Mouse (Mus musculus): ENCODE measurements at regions not wholly inside any gene's neighbourhood (a gene's known extent, or its start where the extent isn't known, plus 50 kb on each side); places are given as distances from the start of the nearest gene placed in this dataset.
"Not testable (repeated sequence)": the region's sequence is repeated elsewhere in the genome, so short reads cannot be mapped to it uniquely, and the experiment has no call there.

GRCm38 (mm10) chr3:9100761-9101160, 509.1 kb downstream of the Zfp704 start:
- ATAC-seq (ENCODE audit: low FRiP score): no peak
- H3K4me2 ChIP-seq (replicated peaks; ENCODE audit: low read depth, low read length): no peak overlapping the region
- 85% methylated on average over 8 of the region's 8 CpGs for WGBS

GRCm38 (mm10) chr3:9098441-9098840, 511.4 kb downstream of the Zfp704 start:
- DNase-seq (ENCODE audit: low spot score) (no peak), ATAC-seq (ENCODE audit: low FRiP score) (no peak)
- Histone ChIP-seq H3K9me3 (ENCODE audit: control insufficient read depth, low read length) (no peaks in the 10 kb centered on the region), H3K9ac (ENCODE audit: low read depth, low read length) (no peak overlapping the region), H3K4me3 (ENCODE audit: low read depth, low read length) (no peak overlapping the region), H3K36me3 (ENCODE audit: control insufficient read depth, insufficient read depth, low read length) (no peaks in the 10 kb centered on the region), H3K4me2 (replicated peaks; ENCODE audit: low read depth, low read length) (no peak overlapping the region), H3K27ac (ENCODE audit: low read depth, low read length) (no peak overlapping the region), H3K4me1 (replicated peaks; ENCODE audit: control insufficient read depth, insufficient read depth, low read length) (no peaks in the 10 kb centered on the region), H3K27me3 (ENCODE audit: control insufficient read depth, insufficient read depth, low read length) (no peaks in the 10 kb centered on the region)
- 83% methylated on average over 10 of the region's 10 CpGs for WGBS

More at GRCm38 (mm10) chr3:9100761-9101160, 509.1 kb downstream of the Zfp704 start:
- Histone ChIP-seq H3K4me1 (replicated peaks; ENCODE audit: control insufficient read depth, insufficient read depth, low read length) (no peaks in the 10 kb centered on the region), H3K9me3 (ENCODE audit: control insufficient read depth, low read length) (no peaks in the 10 kb centered on the region), H3K36me3 (ENCODE audit: control insufficient read depth, insufficient read depth, low read length) (no peaks in the 10 kb centered on the region), H3K9ac (ENCODE audit: low read depth, low read length) (no peak overlapping the region), H3K27ac (ENCODE audit: low read depth, low read length) (no peak overlapping the region), H3K4me3 (ENCODE audit: low read depth, low read length) (no peak overlapping the region), H3K27me3 (ENCODE audit: control insufficient read depth, insufficient read depth, low read length) (no peaks in the 10 kb centered on the region)
- DNase-seq (ENCODE audit: low spot score): no peak

DNA sequence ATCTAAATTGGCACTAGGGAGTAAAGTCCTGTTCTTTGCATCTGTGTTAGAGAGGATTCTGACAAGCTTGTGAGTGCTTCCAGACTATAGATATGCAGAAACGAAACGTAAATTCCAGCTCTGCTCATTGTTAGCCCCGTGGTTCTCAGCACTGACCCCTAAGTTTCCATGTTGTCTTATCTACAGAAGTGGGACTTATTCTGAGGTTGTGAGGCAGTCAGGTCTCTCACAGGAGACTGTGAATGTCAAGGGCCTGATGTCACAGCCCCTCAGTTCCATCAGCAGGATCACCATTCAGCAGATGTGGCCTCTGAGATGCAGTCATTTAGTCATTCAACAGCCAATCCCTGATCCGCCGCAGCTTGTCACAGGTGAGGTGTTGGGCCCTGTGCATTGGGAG, 525.8 kb downstream of the Zfp704 start:
- Histone ChIP-seq H3K4me2 (replicated peaks; ENCODE audit: low read depth, low read length) (no peak overlapping the region), H3K4me1 (replicated peaks; ENCODE audit: control insufficient read depth, insufficient read depth, low read length) (no peaks in the 10 kb centered on the region), H3K36me3 (ENCODE audit: control insufficient read depth, insufficient read depth, low read length) (no peaks in the 10 kb centered on the region), H3K27me3 (ENCODE audit: control insufficient read depth, insufficient read depth, low read length) (no peaks in the 10 kb centered on the region), H3K9ac (ENCODE audit: low read depth, low read length) (no peak overlapping the region), H3K27ac (ENCODE audit: low read depth, low read length) (no peak overlapping the region), H3K4me3 (ENCODE audit: low read depth, low read length) (no peak overlapping the region), H3K9me3 (ENCODE audit: control insufficient read depth, low read length) (no peaks in the 10 kb centered on the region)
- DNase-seq (ENCODE audit: low spot score) (no peak), ATAC-seq (ENCODE audit: low FRiP score) (no peak)
- 87% methylated on average over 5 of the region's 5 CpGs for WGBS

DNA sequence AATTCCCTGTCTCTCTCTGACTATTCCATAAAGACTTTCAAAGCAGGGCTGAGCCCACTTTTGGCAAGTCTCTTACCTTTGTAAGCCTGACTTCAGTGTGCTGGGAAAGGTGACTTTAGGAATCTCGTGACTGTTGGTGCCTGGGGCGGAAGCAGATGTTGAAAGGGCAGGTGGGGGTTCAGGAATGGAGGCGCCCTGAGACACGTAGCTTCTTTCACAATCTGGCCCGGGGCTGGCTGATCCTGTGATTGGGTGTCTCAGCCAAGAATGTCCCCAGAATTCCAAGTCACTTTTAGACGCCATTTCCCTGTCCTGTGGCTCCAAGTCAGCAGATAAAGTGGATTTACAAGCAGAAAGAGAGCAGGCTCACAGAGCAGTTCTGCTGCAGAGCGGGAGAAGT, 527.8 kb downstream of the Zfp704 start:
- Histone ChIP-seq H3K27me3 (ENCODE audit: control insufficient read depth, insufficient read depth, low read length) (no peaks in the 10 kb centered on the region), H3K4me1 (replicated peaks; ENCODE audit: control insufficient read depth, insufficient read depth, low read length) (no peaks in the 10 kb centered on the region), H3K9ac (ENCODE audit: low read depth, low read length) (no peak overlapping the region), H3K36me3 (ENCODE audit: control insufficient read depth, insufficient read depth, low read length) (no peaks in the 10 kb centered on the region), H3K27ac (ENCODE audit: low read depth, low read length) (no peak overlapping the region), H3K9me3 (ENCODE audit: control insufficient read depth, low read length) (no peaks in the 10 kb centered on the region), H3K4me3 (ENCODE audit: low read depth, low read length) (no peak overlapping the region), H3K4me2 (replicated peaks; ENCODE audit: low read depth, low read length) (no peak overlapping the region)
- DNase-seq (ENCODE audit: low spot score) (no peak), ATAC-seq (ENCODE audit: low FRiP score) (no peak)
- WGBS: 78% methylated on average over 7 of the region's 7 CpGs

- WGBS: 87% methylated on average over 2 of the region's 2 CpGs
- H3K9me3 ChIP-seq (ENCODE audit: control insufficient read depth, low read length): no peaks in the 10 kb centered on the region
- no peak overlapping the region for H3K4me2 ChIP-seq (replicated peaks; ENCODE audit: low read depth, low read length)
- H3K9ac ChIP-seq (ENCODE audit: low read depth, low read length): no peak overlapping the region
- H3K4me3 ChIP-seq (ENCODE audit: low read depth, low read length): no peak overlapping the region
- no peak overlapping the region for H3K27ac ChIP-seq (ENCODE audit: low read depth, low read length)
- DNase-seq (ENCODE audit: low spot score): no peak
- no peaks in the 10 kb centered on the region for H3K4me1 ChIP-seq (replicated peaks; ENCODE audit: control insufficient read depth, insufficient read depth, low read length)
- no peaks in the 10 kb centered on the region for H3K27me3 ChIP-seq (ENCODE audit: control insufficient read depth, insufficient read depth, low read length)
- no peaks in the 10 kb centered on the region for H3K36me3 ChIP-seq (ENCODE audit: control insufficient read depth, insufficient read depth, low read length)
- no peak for ATAC-seq (ENCODE audit: low FRiP score)
These were observed 531.7 kb downstream of the Zfp704 start for GRCm38 (mm10) chr3:9078201-9078600.

- 30% methylated on average over 3 of the region's 3 CpGs for whole genome bisulfite sequencing
- Histone ChIP-seq H3K9me3 (ENCODE audit: control insufficient read depth, low read length) (no peaks in the 10 kb centered on the region), H3K36me3 (ENCODE audit: control insufficient read depth, insufficient read depth, low read length) (no peaks in the 10 kb centered on the region), H3K9ac (ENCODE audit: low read depth, low read length) (no peak overlapping the region), H3K27me3 (ENCODE audit: control insufficient read depth, insufficient read depth, low read length) (no peaks in the 10 kb centered on the region), H3K4me1 (replicated peaks; ENCODE audit: control insufficient read depth, insufficient read depth, low read length) (no peaks in the 10 kb centered on the region), H3K4me2 (replicated peaks; ENCODE audit: low read depth, low read length) (no peak overlapping the region), H3K4me3 (ENCODE audit: low read depth, low read length) (no peak overlapping the region), H3K27ac (ENCODE audit: low read depth, low read length) (no peak overlapping the region)
- DNase-seq (ENCODE audit: low spot score) (peak; percentile 67), ATAC-seq (ENCODE audit: low FRiP score) (no peak)
These were observed 533.2 kb downstream of the Zfp704 start for GRCm38 (mm10) chr3:9076696-9077095.

DNA sequence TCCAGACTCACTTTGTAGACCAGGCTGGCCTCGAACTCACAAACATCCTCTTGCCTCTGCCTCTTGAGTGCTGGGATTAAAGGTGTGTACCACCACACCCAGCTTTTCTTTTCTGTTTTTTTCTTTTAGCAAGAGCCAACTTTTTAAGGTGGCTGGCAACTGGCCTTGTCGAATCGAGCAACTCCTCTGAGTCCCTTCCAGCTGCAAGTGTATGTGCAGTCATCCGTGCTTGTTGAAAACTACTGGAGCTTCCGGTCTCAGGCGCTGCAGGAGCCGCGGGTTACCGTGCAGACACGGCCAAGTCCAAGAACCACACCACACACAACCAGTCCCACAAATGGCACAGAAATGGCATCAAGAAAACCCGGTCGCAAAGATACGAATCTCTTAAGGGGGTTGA, 537.4 kb downstream of the Zfp704 start:
- H3K4me3 ChIP-seq (ENCODE audit: low read depth, low read length); H3K4me1 ChIP-seq (replicated peaks; ENCODE audit: control insufficient read depth, insufficient read depth, low read length); H3K36me3 ChIP-seq (ENCODE audit: control insufficient read depth, insufficient read depth, low read length); H3K4me2 ChIP-seq (replicated peaks; ENCODE audit: low read depth, low read length); ATAC-seq (ENCODE audit: low FRiP score); H3K9me3 ChIP-seq (ENCODE audit: control insufficient read depth, low read length); H3K27ac ChIP-seq (ENCODE audit: low read depth, low read length); H3K27me3 ChIP-seq (ENCODE audit: control insufficient read depth, insufficient read depth, low read length); H3K9ac ChIP-seq (ENCODE audit: low read depth, low read length); DNase-seq (ENCODE audit: low spot score): not testable (repeated sequence)
- 96% methylated on average over 13 of the region's 13 CpGs for WGBS

DNA sequence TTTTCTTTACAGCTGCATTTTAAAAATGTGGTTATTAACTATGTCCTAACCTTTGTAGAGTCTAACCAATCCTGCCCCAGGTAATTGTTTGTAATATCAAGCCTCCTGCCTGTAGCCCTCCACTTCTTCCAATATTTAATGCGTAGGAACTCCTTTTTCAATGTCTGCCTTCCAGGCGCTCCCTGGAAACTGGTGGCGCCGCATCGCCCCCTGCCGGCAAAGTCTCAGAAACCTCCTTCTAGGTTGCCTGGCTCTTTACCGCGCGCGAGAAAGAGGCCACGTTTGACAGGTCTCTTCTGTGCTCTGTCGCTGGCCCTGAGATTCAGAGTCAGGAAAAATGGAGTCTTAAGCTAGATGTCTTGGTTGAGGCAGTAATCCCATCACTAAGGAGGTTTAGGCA, 542.8 kb downstream of the Zfp704 start:
- Histone ChIP-seq H3K4me2 (replicated peaks; ENCODE audit: low read depth, low read length) (no peak overlapping the region), H3K9ac (ENCODE audit: low read depth, low read length) (no peak overlapping the region), H3K4me1 (replicated peaks; ENCODE audit: control insufficient read depth, insufficient read depth, low read length) (no peaks in the 10 kb centered on the region), H3K36me3 (ENCODE audit: control insufficient read depth, insufficient read depth, low read length) (no peaks in the 10 kb centered on the region), H3K27me3 (ENCODE audit: control insufficient read depth, insufficient read depth, low read length) (no peaks in the 10 kb centered on the region), H3K27ac (ENCODE audit: low read depth, low read length) (no peak overlapping the region), H3K9me3 (ENCODE audit: control insufficient read depth, low read length) (no peaks in the 10 kb centered on the region), H3K4me3 (ENCODE audit: low read depth, low read length) (no peak overlapping the region)
- DNase-seq (ENCODE audit: low spot score) (peak; percentile 90), ATAC-seq (ENCODE audit: low FRiP score) (peak; percentile 38; the same call in 1 of the 2 replicates)
- WGBS: 2% methylated on average over 12 of the region's 12 CpGs

- 80% methylated on average over 5 of the region's 5 CpGs for WGBS
These were observed 543.5 kb downstream of the Zfp704 start for GRCm38 (mm10) chr3:9066374-9066773.

More at GRCm38 (mm10) chr3:9066374-9066773, 543.5 kb downstream of the Zfp704 start:
- no peak for ATAC-seq (ENCODE audit: low FRiP score)
- Histone ChIP-seq H3K9ac (ENCODE audit: low read depth, low read length) (no peak overlapping the region), H3K36me3 (ENCODE audit: control insufficient read depth, insufficient read depth, low read length) (no peaks in the 10 kb centered on the region), H3K9me3 (ENCODE audit: control insufficient read depth, low read length) (no peaks in the 10 kb centered on the region), H3K4me1 (replicated peaks; ENCODE audit: control insufficient read depth, insufficient read depth, low read length) (no peaks in the 10 kb centered on the region), H3K27ac (ENCODE audit: low read depth, low read length) (no peak overlapping the region), H3K27me3 (ENCODE audit: control insufficient read depth, insufficient read depth, low read length) (no peaks in the 10 kb centered on the region), H3K4me2 (replicated peaks; ENCODE audit: low read depth, low read length) (no peak overlapping the region), H3K4me3 (ENCODE audit: low read depth, low read length) (no peak overlapping the region)
- no peak for DNase-seq (ENCODE audit: low spot score)

Measured in hindbrain, embryonic 11.5 days (tissue).